Mouse (Mus musculus): Measurements from ENCODE around the gene Tcp11l1.

Tcp11l1 gene

GRCm38 (mm10) chr2:104710670-104711370, 1.1 kb downstream of the Tcp11l1 start:
- no peak for DNase-seq (ENCODE audit: low read depth)

GRCm38 (mm10) chr2:104709786-104710337, 2.1 kb downstream of the Tcp11l1 start:
- DNase-seq (ENCODE audit: low read depth) = no peak

- no peak for DNase-seq (ENCODE audit: low read depth)
Measured at GRCm38 (mm10) chr2:104704355-104704754, 7.6 kb downstream of the Tcp11l1 start.

GRCm38 (mm10) chr2:104703158-104703557, 8.8 kb downstream of the Tcp11l1 start:
- DNase-seq (ENCODE audit: low read depth) = no peak

- DNase-seq (ENCODE audit: low read depth) = no peak
Measured at GRCm38 (mm10) chr2:104699659-104700058, 12.3 kb downstream of the Tcp11l1 start.

GRCm38 (mm10) chr2:104692551-104692950, 19.4 kb downstream of the Tcp11l1 start:
- no peak for DNase-seq (ENCODE audit: low read depth)

GRCm38 (mm10) chr2:104690720-104691119, 21.2 kb downstream of the Tcp11l1 start:
- no peak for DNase-seq (ENCODE audit: low read depth)

- DNase-seq (ENCODE audit: low read depth) = no peak
Measured at GRCm38 (mm10) chr2:104688724-104689123, 23.2 kb downstream of the Tcp11l1 start.

GRCm38 (mm10) chr2:104688321-104688720, 23.6 kb downstream of the Tcp11l1 start:
- no peak for DNase-seq (ENCODE audit: low read depth)

GRCm38 (mm10) chr2:104687261-104687660, 24.7 kb downstream of the Tcp11l1 start:
- no peak for DNase-seq (ENCODE audit: low read depth)

GRCm38 (mm10) chr2:104685418-104685817, 26.6 kb downstream of the Tcp11l1 start:
- DNase-seq (ENCODE audit: low read depth) = peak; percentile 66

GRCm38 (mm10) chr2:104684771-104685170, 27.2 kb downstream of the Tcp11l1 start:
- DNase-seq (ENCODE audit: low read depth) = no peak

- DNase-seq (ENCODE audit: low read depth) = no peak
Measured at GRCm38 (mm10) chr2:104677326-104677725, 34.6 kb downstream of the Tcp11l1 start.

GRCm38 (mm10) chr2:104671724-104672123, 40.2 kb downstream of the Tcp11l1 start:
- DNase-seq (ENCODE audit: low read depth) = no peak

GRCm38 (mm10) chr2:104669122-104669804, 42.7 kb downstream of the Tcp11l1 start:
- DNase-seq (ENCODE audit: low read depth) = no peak

- no peak for DNase-seq (ENCODE audit: low read depth)
Measured at GRCm38 (mm10) chr2:104663372-104664100, 48.4 kb downstream of the Tcp11l1 start.

GRCm38 (mm10) chr2:104658659-104659058, 53.3 kb downstream of the Tcp11l1 start:
- DNase-seq (ENCODE audit: low read depth) = no peak

- no peak for DNase-seq (ENCODE audit: low read depth)
Measured at GRCm38 (mm10) chr2:104615985-104616711, 95.8 kb downstream of the Tcp11l1 start.

GRCm38 (mm10) chr2:104614786-104615185, 97.2 kb downstream of the Tcp11l1 start:
- DNase-seq (ENCODE audit: low read depth) = no peak

Data from naive thymus-derived CD4-positive, alpha-beta T cell, adult 2 months (primary cell).